Mouse (Mus musculus) MEL (cell line): ENCODE results near the gene Ephb2.

Experiments used
- CTCF ChIP-seq, 3 experiments: IDR thresholded peaks in 2 of 3; conservative IDR thresholded peaks in 1 of 3; 2 replicates each; pipeline ENCODE4 v1.5.1; 2011 to 2012; ENCODE audit warnings: low read length in 3 of 3, low read depth in 2 of 3, mild to moderate bottlenecking in 2 of 3, improper control_type of control experiment in 1 of 3, inconsistent platforms in 1 of 3, mixed read lengths in 1 of 3, moderate library complexity in 1 of 3; ENCODE audit not compliant: control insufficient read depth in 1 of 3, insufficient read depth in 1 of 3, poor library complexity in 1 of 3, severe bottlenecking in 1 of 3
- E2F4 ChIP-seq: IDR thresholded peaks from 2 replicates; pipeline ENCODE4 v1.6.1; 2011; ENCODE audit warnings: low read depth, low read length, improper control_type of control experiment, borderline replicate concordance
- EP300 ChIP-seq, 2 experiments: IDR thresholded peaks; 2 replicates each; pipeline ENCODE4 v1.6.1; 2011; ENCODE audit warnings: improper control_type of control experiment in 2 of 2, low read length in 2 of 2, low read depth in 1 of 2, mild to moderate bottlenecking in 1 of 2
- POLR2A ChIP-seq, 2 experiments: IDR thresholded peaks; 2 replicates each; pipeline ENCODE4 v1.6.1; 2011 to 2012; ENCODE audit warnings: low read length in 2 of 2, mild to moderate bottlenecking in 2 of 2, control low read depth in 1 of 2, improper control_type of control experiment in 1 of 2, low read depth in 1 of 2, moderate library complexity in 1 of 2; ENCODE audit not compliant: control insufficient read depth in 1 of 2, insufficient read depth in 1 of 2, poor library complexity in 1 of 2
- ZMIZ1 ChIP-seq: IDR thresholded peaks from 2 replicates; pipeline ENCODE4 v1.6.1; 2012; ENCODE audit warnings: low read depth, mild to moderate bottlenecking, inconsistent platforms, low read length, improper control_type of control experiment, moderate library complexity

- TF ChIP-seq ZMIZ1 (no peak), CTCF (IDR thresholded peaks at IDR 0.05 in 2 of 3, conservative IDR thresholded peaks at IDR 0.05 in 1 of 3; ENCODE audit: control insufficient read depth in 1 of 3, insufficient read depth in 1 of 3, low read depth in 2 of 3, low read length in 3 of 3, poor library complexity in 1 of 3, severe bottlenecking in 1 of 3) (no peak), POLR2A (IDR thresholded peaks at IDR 0.05; ENCODE audit: control insufficient read depth in 1 of 2, insufficient read depth in 1 of 2, low read depth in 1 of 2, low read length in 2 of 2, poor library complexity in 1 of 2) (no peak), E2F4 (no peak), EP300 (IDR thresholded peaks at IDR 0.05; ENCODE audit: low read depth in 1 of 2, low read length in 2 of 2) (no peak)
These were observed 140.1 kb downstream of the Ephb2 start for GRCm38 (mm10) chr4:136695696-136696095.
